Mouse (Mus musculus) MEL (cell line): ENCODE data around the gene Fchsd2. TPM values are rescaled to one million over a fixed set of nuclear protein-coding genes. Genes with fewer than 3 reads are reported as not detected.

Experiments
- DNase-seq: peaks from one replicate; pipeline ENCODE4 v3.0.0; 2011; ENCODE audit warnings: low read depth, low spot score
- H3K27ac ChIP-seq: 2 replicates; pipeline ENCODE4 v1.5.1; 2012; ENCODE audit warnings: low read depth, mild to moderate bottlenecking, control low read depth, low read length, moderate library complexity; ENCODE audit not compliant: control insufficient read depth
- H3K27me3 ChIP-seq, 2 experiments: fragments of 150-350 bp in 1 of 2; sonication (generic) in 1 of 2; 2 replicates each; pipeline ENCODE4 v1.6.1; 2012; ENCODE audit warnings: low read length in 2 of 2, mild to moderate bottlenecking in 2 of 2, improper control_type of control experiment in 1 of 2, moderate library complexity in 1 of 2; ENCODE audit not compliant: insufficient read depth in 2 of 2, control insufficient read depth in 1 of 2
- H3K36me3 ChIP-seq, 2 experiments: 2 replicates each; pipeline ENCODE4 v1.6.1; 2012 to 2014; ENCODE audit warnings: low read length in 2 of 2, improper control_type of control experiment in 1 of 2, inconsistent platforms in 1 of 2, mild to moderate bottlenecking in 1 of 2; ENCODE audit not compliant: insufficient read depth in 2 of 2, control insufficient read depth in 1 of 2
- H3K4me1 ChIP-seq, 2 experiments: fragments of 150-350 bp in 1 of 2; sonication (generic) in 1 of 2; 2 replicates each; pipeline ENCODE4 v1.6.1; 2012; ENCODE audit warnings: low read length in 2 of 2, improper control_type of control experiment in 1 of 2, mild to moderate bottlenecking in 1 of 2; ENCODE audit not compliant: insufficient read depth in 2 of 2, control insufficient read depth in 1 of 2
- H3K4me3 ChIP-seq, 2 experiments: fragments of 150-350 bp in 1 of 2; sonication (generic) in 1 of 2; 2 replicates each; pipeline ENCODE4 v1.5.1; 2012; ENCODE audit warnings: low read depth in 2 of 2, low read length in 2 of 2, mild to moderate bottlenecking in 2 of 2, moderate library complexity in 2 of 2, control low read depth in 1 of 2, improper control_type of control experiment in 1 of 2; ENCODE audit not compliant: control insufficient read depth in 1 of 2, insufficient read depth in 1 of 2
- H3K79me2 ChIP-seq: 2 replicates; pipeline ENCODE4 v1.6.1; 2012; ENCODE audit warnings: mild to moderate bottlenecking, low read length, moderate library complexity; ENCODE audit not compliant: control insufficient read depth, poor library complexity, insufficient read depth
- H3K9ac ChIP-seq: 2 replicates; pipeline ENCODE4 v1.6.1; 2012; ENCODE audit warnings: low read depth, mild to moderate bottlenecking, control low read depth, low read length, moderate library complexity; ENCODE audit not compliant: control insufficient read depth, poor library complexity, severe bottlenecking
- H3K9me3 ChIP-seq: fragments of 150-350 bp; sonication (generic); replicated peaks from 2 replicates; pipeline ENCODE4 v1.6.1; 2012; ENCODE audit warnings: mild to moderate bottlenecking, low read length, improper control_type of control experiment, moderate library complexity; ENCODE audit not compliant: insufficient read depth
- CHD2 ChIP-seq: IDR thresholded peaks from 2 replicates; pipeline ENCODE4 v1.6.1; 2011; ENCODE audit warnings: low read length, improper control_type of control experiment
- ETS1 ChIP-seq: IDR thresholded peaks from 2 replicates; pipeline ENCODE4 v1.6.1; 2012; ENCODE audit warnings: low read depth, mild to moderate bottlenecking, inconsistent platforms, low read length, improper control_type of control experiment, moderate library complexity
- KAT2A ChIP-seq: conservative IDR thresholded peaks from 2 replicates; pipeline ENCODE4 v1.6.1; 2012; ENCODE audit warnings: low read depth, low read length, improper control_type of control experiment, inconsistent platforms
- MEF2A ChIP-seq: IDR thresholded peaks from 2 replicates; pipeline ENCODE4 v1.6.1; 2014; ENCODE audit warnings: low read depth, mild to moderate bottlenecking, inconsistent platforms, low read length, improper control_type of control experiment; ENCODE audit not compliant: poor library complexity, insufficient replicate concordance, severe bottlenecking; ENCODE audit errors: extremely low read depth
- POLR2A ChIP-seq, 2 experiments: IDR thresholded peaks; 2 replicates each; pipeline ENCODE4 v1.6.1; 2011 to 2012; ENCODE audit warnings: low read length in 2 of 2, mild to moderate bottlenecking in 2 of 2, control low read depth in 1 of 2, improper control_type of control experiment in 1 of 2, low read depth in 1 of 2, moderate library complexity in 1 of 2; ENCODE audit not compliant: control insufficient read depth in 1 of 2, insufficient read depth in 1 of 2, poor library complexity in 1 of 2
- TBP ChIP-seq: IDR thresholded peaks from 2 replicates; pipeline ENCODE4 v1.8.0; 2011; ENCODE audit warnings: low read depth, low read length, improper control_type of control experiment
- ZKSCAN1 ChIP-seq: IDR thresholded peaks from 2 replicates; pipeline ENCODE4 v1.6.1; 2012; ENCODE audit warnings: low read depth, mild to moderate bottlenecking, inconsistent platforms, low read length, improper control_type of control experiment, moderate library complexity
- ZNF384 ChIP-seq: IDR thresholded peaks from 2 replicates; pipeline ENCODE4 v1.6.1; 2012; ENCODE audit warnings: low read depth, mild to moderate bottlenecking, inconsistent platforms, low read length, improper control_type of control experiment
- polyA plus RNA-seq, 2 experiments: library from polyadenylated mRNA; stranded (reverse) in 1 of 2; unstranded in 1 of 2; fragments of >175 nt in 1 of 2; fragments of >200 nt in 1 of 2; gene quantifications; 2 replicates each; pipeline versions ENCODE4 v1.2.1 to v1.2.4; 2012; ENCODE audit warnings: low replicate concordance in 2 of 2, low read depth in 1 of 2; ENCODE audit not compliant: insufficient read length in 2 of 2, insufficient read depth in 1 of 2, missing spikeins in 1 of 2
- total RNA-seq: library from RNA; depleted of rRNA; stranded (reverse); fragments of 300-350 nt; gene quantifications from 2 replicates; pipeline ENCODE4 v1.2.3, GENCODE M21; 2012; rRNA removed

The Fchsd2 gene
- total and polyA plus RNA-seq, 3 experiments: 3.9 to 6.3 TPM; not detected in 1

DNA sequence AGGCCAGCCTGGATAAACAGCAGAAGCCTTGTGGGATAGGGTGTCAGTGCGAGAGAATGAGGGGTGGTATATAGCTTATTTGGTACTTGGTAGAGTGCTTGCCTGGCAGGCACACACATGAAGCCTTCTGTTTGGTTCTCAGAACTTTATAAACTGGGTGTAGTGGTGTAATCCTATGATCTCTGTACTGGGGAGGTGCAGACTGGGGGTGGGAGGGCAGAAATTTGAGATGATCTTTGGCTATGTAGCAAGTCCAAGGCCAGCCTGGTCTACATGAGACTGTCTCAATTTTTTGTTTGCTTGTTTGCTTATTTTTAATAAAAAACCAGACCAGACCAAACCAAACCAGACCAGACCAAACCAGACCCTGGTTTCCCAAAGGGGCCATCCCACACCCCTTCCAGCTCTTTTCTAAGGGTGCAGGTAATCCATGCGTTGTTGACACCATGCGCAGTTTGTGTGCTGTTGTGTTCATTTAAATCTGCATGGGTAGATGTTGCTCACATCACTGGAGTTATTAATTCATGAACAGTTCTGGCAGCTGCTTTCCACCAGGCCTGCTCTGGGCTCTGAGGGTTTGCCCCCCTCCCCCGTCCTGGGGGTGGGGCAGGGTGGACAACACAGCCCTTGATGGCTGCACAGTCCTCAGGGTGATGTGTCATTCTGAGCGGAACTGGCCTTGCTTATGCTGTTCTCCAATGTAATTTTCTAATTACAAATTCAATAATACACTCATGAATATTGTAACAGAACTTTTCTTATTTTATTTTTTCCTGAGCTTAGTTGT, 239.6 kb downstream of the Fchsd2 start:
- Histone ChIP-seq H3K27me3 (no peaks in the 10 kb centered on the region), H3K27ac (no peak overlapping the region), H3K36me3 (no peaks in the 10 kb centered on the region), H3K79me2 (no peaks in the 10 kb centered on the region), H3K4me1 (no peaks in the 10 kb centered on the region; a peak in 1 of 4 replicates), H3K4me3 (no peak overlapping the region), H3K9ac (no peak overlapping the region), H3K9me3 (no peaks in the 10 kb centered on the region)
- DNase-seq: no peak
- TF ChIP-seq KAT2A: no peak
- no peak for TF ChIP-seq ZKSCAN1
- TF ChIP-seq ETS1: no peak
- no peak for TF ChIP-seq POLR2A (IDR thresholded peaks at IDR 0.05; ENCODE audit: control insufficient read depth in 1 of 2, insufficient read depth in 1 of 2, low read depth in 1 of 2, low read length in 2 of 2, poor library complexity in 1 of 2)
- no peak for TF ChIP-seq TBP
- no peak for TF ChIP-seq ZNF384
- no peak for TF ChIP-seq CHD2
- TF ChIP-seq MEF2A: no peak

Other genes starting within 250 kb of the Fchsd2 start
- 26.0 and 37.1 TPM in 2 replicates for gene Relt, start 229.4 kb upstream of the Fchsd2 start, total RNA-seq
- 10 to 100 TPM in 1 of 2 experiments, not detected in 1; 29.6 TPM for gene Relt, start 229.4 kb upstream of the Fchsd2 start, polyA plus RNA-seq
- under 0.01 TPM in 1 of 2 replicates, not detected in the other for gene Arhgef17, start 160.8 kb upstream of the Fchsd2 start, total RNA-seq
- gene Arhgef17, start 160.8 kb upstream of the Fchsd2 start, polyA plus RNA-seq: not detected
- gene P2ry6, start 118.2 kb upstream of the Fchsd2 start, total RNA-seq: not detected in 2 replicates
- not detected for gene P2ry6, start 118.2 kb upstream of the Fchsd2 start, polyA plus RNA-seq
- 0.10 and 0.23 TPM in 2 replicates for gene P2ry2, start 80.0 kb upstream of the Fchsd2 start, total RNA-seq
- gene P2ry2, start 80.0 kb upstream of the Fchsd2 start, polyA plus RNA-seq: under 1 TPM in 1 of 2 experiments, not detected in 1; 0.86 TPM
- gene Atg16l2, start 209.4 kb downstream of the Fchsd2 start, total RNA-seq: 7.1 and 7.9 TPM in 2 replicates
- gene Atg16l2, start 209.4 kb downstream of the Fchsd2 start, polyA plus RNA-seq: 1 to 10 TPM in 1 of 2 experiments, not detected in 1; 8.8 TPM
- gene Stard10, start 224.2 kb downstream of the Fchsd2 start, total RNA-seq: 6.6 and 9.3 TPM in 2 replicates
- 10 to 100 TPM in 1 of 2 experiments, not detected in 1; 17.9 TPM for gene Stard10, start 224.2 kb downstream of the Fchsd2 start, polyA plus RNA-seq